Mouse (Mus musculus): ENCODE data around the gene Slc38a1.

Slc38a1 gene

DNA sequence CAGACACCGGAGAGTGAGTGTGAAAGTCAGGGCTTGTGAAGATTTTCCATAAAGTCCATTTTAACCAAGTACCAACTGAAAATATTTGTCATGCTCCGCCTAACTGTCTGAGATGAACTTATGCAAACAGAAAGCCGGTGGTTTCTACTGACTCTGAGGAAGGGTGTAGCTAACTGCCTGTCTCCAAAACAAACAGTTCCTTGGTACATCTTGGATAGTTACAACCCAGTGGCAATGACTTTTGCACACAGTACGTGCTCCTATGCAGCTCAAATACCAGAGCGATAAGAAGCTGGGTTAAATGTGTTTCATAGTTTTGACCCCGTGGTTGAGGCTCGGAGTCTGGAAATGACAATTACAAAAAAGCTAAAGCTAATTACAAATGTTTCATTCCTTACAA, 34.0 kb downstream of the Slc38a1 start:
- no peak for DNase-seq (ENCODE audit: low spot score)

DNA sequence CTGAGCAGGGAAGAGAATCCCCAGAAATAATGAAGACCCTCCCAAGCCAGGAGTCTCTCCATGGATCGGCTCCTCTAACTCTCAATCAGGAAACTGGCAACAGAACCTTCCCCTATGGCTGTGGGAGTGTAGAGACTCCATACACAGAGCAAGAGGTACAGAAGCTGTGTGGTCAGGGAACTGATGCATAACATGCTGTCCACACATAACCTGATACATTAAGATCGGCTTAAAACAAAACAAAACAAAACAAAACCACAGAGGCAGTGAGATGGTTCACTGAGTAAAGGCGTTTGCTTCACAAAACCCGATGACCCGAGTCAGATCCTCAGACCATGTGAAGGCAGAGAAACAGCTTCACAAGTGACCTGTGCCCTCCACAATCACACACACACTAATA, 35.3 kb downstream of the Slc38a1 start:
- no peak for DNase-seq (ENCODE audit: low spot score)

DNA sequence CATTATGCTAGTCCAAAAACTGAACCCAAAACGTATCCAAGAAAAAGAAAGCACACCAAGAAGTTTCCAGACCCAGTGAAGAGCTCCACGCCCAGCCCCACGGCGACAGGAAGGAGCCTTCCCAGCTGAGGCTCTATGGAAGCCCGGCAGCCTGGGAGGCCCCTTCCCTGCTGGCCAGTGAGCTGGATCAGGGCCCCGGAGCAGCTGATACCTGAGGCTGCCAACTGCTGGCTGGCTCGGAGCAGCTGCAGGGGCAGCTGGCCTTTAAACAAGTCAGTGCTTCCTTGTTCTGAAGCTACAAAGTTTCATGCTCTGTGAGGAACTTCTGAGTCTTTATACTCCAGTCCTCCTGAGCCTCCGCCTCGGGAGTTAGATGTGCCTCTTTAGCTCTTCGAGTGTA, 38.4 kb downstream of the Slc38a1 start:
- DNase-seq (ENCODE audit: low spot score): no peak

DNA sequence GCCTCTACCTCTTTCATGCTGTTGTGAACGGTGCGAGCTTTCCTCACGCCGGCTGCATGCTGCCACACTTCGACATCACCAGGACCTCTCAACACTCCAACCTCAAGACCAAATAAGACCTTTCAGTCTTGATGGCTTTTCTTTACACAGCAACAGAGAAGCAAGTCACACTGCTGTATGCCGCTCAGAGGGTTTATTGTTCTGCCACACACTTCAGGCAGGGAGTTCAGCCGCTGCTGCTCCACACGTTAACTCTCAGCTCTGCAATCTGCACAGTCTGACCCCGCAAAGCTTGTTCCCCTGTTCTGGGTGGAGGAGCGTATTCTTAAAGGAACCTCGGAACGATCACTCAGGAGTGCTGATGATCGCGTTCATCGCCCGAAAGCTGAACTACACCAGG, 40.7 kb downstream of the Slc38a1 start:
- no peak for DNase-seq (ENCODE audit: low spot score)

GRCm38 (mm10) chr15:96599852-96600781, 42.6 kb downstream of the Slc38a1 start:
- no peak for DNase-seq (ENCODE audit: low spot score)

DNA sequence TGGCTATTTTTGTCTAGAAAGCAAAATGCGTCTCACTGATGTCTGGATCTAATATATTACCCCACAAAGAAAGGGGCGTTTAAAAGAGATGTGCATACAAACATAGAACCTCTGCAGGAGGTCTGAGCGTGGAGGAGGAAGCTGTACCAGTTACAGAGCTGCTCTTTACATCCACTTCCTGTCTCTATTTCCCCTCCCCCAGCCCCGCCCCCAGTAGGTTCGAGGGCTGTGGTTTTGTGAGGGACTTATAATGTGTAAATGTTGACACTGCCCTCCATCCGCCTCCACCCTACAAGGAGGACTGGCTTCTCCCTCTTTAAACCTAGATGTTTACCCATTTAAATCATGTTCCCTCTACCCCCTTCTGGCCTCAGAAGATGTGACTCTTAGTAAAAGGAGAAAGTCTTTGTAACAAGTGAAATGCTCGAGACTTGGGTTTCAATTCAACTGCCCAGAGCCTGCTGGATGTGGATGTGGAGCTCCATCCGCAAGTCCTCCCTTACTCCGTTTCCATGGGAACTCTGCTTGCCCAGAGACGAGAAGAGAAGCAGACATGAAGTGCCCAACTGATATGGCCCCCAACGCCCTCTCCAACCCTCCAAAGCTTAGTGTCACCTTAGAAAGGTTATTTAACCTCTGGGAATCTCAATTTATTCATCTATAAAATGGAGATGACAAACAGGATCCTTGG, 43.7 kb downstream of the Slc38a1 start:
- DNase-seq (ENCODE audit: low spot score): no peak

- no peak for DNase-seq (ENCODE audit: low spot score)
These were observed 45.6 kb downstream of the Slc38a1 start for GRCm38 (mm10) chr15:96597116-96597515.

GRCm38 (mm10) chr15:96594316-96594715, 48.4 kb downstream of the Slc38a1 start:
- no peak for DNase-seq (ENCODE audit: low spot score)

DNA sequence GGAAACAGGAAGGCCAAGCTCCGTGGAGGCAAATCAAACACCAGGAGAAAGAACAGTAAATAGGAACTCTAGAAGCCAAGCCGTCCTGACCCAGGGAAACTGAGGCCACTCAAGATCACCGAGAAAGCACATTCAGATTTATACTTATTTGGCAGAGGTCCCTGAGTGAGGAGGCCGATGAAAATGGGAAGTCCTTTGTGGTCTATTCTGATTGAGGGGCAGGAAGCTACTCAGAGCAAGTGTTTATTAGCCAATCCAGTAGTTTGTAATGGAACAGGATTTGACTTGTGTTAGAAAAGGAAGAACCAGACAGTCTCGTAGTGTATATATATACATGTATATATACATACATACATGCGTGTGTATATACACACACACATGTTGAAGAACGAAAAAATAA, 48.8 kb downstream of the Slc38a1 start:
- DNase-seq (ENCODE audit: low spot score): no peak

- DNase-seq (ENCODE audit: low spot score): no peak
These were observed 49.3 kb downstream of the Slc38a1 start for GRCm38 (mm10) chr15:96593457-96593856.

- DNase-seq (ENCODE audit: low spot score): no peak
These were observed 49.7 kb downstream of the Slc38a1 start for GRCm38 (mm10) chr15:96592976-96593375.

- no peak for DNase-seq (ENCODE audit: low spot score)
These were observed 50.8 kb downstream of the Slc38a1 start for GRCm38 (mm10) chr15:96591876-96592417.

GRCm38 (mm10) chr15:96588996-96589657, 53.6 kb downstream of the Slc38a1 start:
- no peak for DNase-seq (ENCODE audit: low spot score)

DNA sequence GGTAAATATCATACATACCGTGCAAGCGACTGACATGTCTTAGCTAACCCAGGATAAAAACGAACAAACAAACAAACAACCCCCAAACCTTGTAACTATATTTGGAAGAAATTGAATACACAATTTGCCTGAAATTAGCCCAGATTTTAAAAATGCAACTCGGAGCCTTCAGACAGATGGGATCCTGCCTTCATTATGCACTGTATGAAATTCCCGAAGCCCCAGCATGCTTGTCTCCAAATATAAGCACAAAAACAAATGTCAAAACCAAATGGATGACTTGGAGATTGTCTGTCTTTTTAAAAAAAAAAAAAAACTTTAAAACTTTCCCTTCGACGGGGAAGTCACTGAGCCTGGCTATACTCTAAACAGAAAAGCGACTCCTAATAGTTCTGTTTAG, 54.7 kb downstream of the Slc38a1 start:
- no peak for DNase-seq (ENCODE audit: low spot score)

GRCm38 (mm10) chr15:96583371-96584008, 59.2 kb downstream of the Slc38a1 start:
- no peak for DNase-seq (ENCODE audit: low spot score)

GRCm38 (mm10) chr15:96576998-96577397, 65.7 kb downstream of the Slc38a1 start:
- DNase-seq (ENCODE audit: low spot score): no peak

DNA sequence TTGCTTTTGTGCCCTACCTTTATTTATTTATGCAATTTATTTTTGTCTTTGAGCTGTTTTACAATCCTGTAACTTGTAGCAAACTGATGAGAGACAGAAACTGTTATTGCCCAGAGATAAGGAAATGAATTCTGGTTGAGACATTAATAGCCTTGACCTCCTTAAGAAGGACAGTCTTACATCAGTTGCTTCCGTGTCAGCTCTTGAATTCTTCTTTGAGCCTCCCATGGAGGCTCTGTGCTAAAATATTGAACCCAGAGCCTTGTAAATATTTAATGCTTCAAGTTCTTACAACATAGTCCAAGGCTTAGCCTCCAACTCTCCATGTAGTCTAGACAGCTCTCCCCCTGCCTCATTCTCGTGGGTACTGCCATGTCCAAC, 73.7 kb downstream of the Slc38a1 start:
- no peak for DNase-seq (ENCODE audit: low spot score)

- no peak for DNase-seq (ENCODE audit: low spot score)
These were observed 74.3 kb downstream of the Slc38a1 start for GRCm38 (mm10) chr15:96568271-96568982.

DNA sequence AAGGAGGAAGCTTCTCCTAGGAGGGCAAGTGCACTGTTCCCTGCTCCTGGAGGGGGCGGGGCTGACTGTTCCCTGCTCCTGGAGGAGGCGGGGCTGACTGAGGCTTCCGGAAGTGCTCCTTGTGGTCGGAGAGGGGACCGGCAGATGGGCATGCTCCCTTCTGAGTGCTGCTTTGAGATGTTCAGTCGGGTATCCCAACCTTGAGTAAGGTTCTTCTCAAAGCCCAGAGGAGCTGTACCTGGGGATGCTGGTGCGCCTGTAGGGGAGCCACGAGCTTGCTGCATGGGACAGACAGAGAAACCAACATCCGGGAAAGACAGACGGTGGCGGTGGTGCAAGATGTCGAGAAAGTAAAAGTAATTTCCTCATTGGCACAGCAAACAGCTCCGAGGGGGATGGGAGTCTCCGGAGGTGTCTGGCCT, 75.9 kb downstream of the Slc38a1 start:
- peak; percentile 16 for DNase-seq (ENCODE audit: low spot score)

GRCm38 (mm10) chr15:96563852-96564251, 78.9 kb downstream of the Slc38a1 start:
- DNase-seq (ENCODE audit: low spot score): no peak

DNA sequence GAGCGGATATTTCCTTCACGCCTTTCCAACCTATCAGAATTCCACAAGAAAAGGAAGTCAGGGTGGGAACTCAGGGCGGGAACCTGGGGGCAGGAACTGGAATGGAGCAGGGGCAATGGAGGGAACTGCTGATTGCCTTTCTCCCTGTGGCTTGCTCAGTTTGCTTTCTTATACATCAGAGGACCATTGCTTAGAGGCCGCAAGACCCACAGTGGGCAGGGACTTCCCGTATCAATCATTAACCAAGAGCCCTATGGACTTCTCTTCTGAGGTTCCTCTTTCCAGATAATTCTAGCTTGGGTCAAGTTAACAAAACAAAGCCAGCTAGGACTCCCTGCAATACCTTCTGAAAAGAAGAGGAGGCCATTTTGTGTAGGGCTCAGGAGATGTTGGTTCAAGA, 80.2 kb downstream of the Slc38a1 start:
- DNase-seq (ENCODE audit: low spot score): no peak

Measured in c-Kit-positive CD71-positive TER-119-positive erythroid progenitor cells, embryonic 14.5 days (primary cell).